ENCODE assay signal across 24 mouse cellular contexts in the genomic region with DNA sequence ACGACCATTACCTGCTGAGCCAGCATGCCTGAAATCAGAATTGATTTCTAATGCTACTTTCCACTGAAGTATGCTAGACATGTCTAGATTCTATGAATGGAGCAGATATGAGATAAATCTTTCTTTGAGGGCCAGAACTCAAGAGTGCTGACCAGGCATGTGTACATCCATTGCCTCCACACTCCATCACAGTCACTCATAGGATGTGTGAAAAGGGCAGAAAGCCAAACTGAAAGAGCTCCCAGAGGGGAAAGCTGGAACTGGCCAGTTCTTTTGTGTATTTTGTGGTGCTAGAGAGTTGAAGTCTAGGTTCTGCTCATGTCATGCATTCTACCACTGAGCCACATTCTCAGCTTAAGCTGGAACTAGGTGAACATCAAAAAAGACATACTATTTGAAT. TPM values are rescaled to one million over a fixed set of nuclear protein-coding genes. Genes with fewer than 3 reads are reported as not detected.
DNase-seq lines count a peak whose midpoint lies in the region; ATAC-seq and TF ChIP-seq lines count a peak whose summit lies in the region.
"Had no signal": no experiment of that assay in that cellular context is flagged by ENCODE, and none has a peak within 500 bp of the region (broad histone marks: within the 10 kb centered on the region; RNA-seq: fewer than 3 reads in every experiment).

No protein-coding gene starts in this region.

- no peak for TF ChIP-seq POLR2A in lung, adult 2 months (IDR thresholded peaks at IDR 0.05; ENCODE audit: borderline replicate concordance, extremely low read depth, low read depth, low read length)

- H3K4me3 ChIP-seq in lung, embryonic 14.5 days (ENCODE audit: low read depth, low read length) = no peak overlapping the region
- no peak overlapping the region for H3K4me3 ChIP-seq in lung, adult 2 months (replicated peaks; ENCODE audit: extremely low read depth, low read depth, low read length)
- H3K4me3 ChIP-seq: forebrain, embryonic 10.5 days; forebrain, embryonic 13.5 days; heart, embryonic 10.5 days; heart, embryonic 13.5 days; hindbrain, embryonic 12.5 days; hindbrain, embryonic 15.5 days had no signal

- no peak overlapping the region for H3K4me2 ChIP-seq in lung, embryonic 14.5 days
- H3K4me2 ChIP-seq: forebrain, embryonic 13.5 days; heart, embryonic 13.5 days; hindbrain, embryonic 12.5 days; hindbrain, embryonic 15.5 days had no signal

- no peaks in the 10 kb centered on the region for H3K4me1 ChIP-seq in lung, embryonic 14.5 days (ENCODE audit: insufficient read depth)
- peaks cover 6% of the 10 kb centered on the region for H3K4me1 ChIP-seq in lung, adult 2 months (ENCODE audit: control insufficient read depth, insufficient read depth, low read length)
- H3K4me1 ChIP-seq: forebrain, embryonic 10.5 days; heart, embryonic 10.5 days; hindbrain, embryonic 12.5 days; hindbrain, embryonic 15.5 days had no signal

- no peaks in the 10 kb centered on the region for H3K9me3 ChIP-seq in lung, embryonic 14.5 days (ENCODE audit: low read depth, low read length)
- H3K9me3 ChIP-seq: forebrain, embryonic 10.5 days; forebrain, embryonic 13.5 days; G1E; heart, embryonic 10.5 days; heart, embryonic 13.5 days; hindbrain, embryonic 12.5 days; hindbrain, embryonic 15.5 days had no signal

- no peak overlapping the region for H3K27ac ChIP-seq in lung, embryonic 14.5 days (ENCODE audit: low read depth)
- H3K27ac ChIP-seq: forebrain, embryonic 10.5 days; forebrain, embryonic 13.5 days; heart, embryonic 10.5 days; heart, embryonic 13.5 days; hindbrain, embryonic 12.5 days; hindbrain, embryonic 15.5 days had no signal

- H3K27me3 ChIP-seq in lung, embryonic 14.5 days (ENCODE audit: insufficient read depth, low read length) = no peaks in the 10 kb centered on the region
- H3K27me3 ChIP-seq: CH12.LX; forebrain, embryonic 13.5 days; hindbrain, embryonic 12.5 days; hindbrain, embryonic 15.5 days had no signal

- H3K36me3 ChIP-seq in lung, embryonic 14.5 days (ENCODE audit: insufficient read depth) = no peaks in the 10 kb centered on the region
- H3K36me3 ChIP-seq: forebrain, embryonic 10.5 days; G1E; heart, embryonic 10.5 days; heart, embryonic 13.5 days; hindbrain, embryonic 12.5 days; hindbrain, embryonic 15.5 days had no signal

- no peak for TF ChIP-seq CTCF in lung, embryonic 14.5 days (IDR thresholded peaks at IDR 0.05; ENCODE audit: low read depth)
- TF ChIP-seq CTCF in lung, adult 2 months (IDR thresholded peaks at IDR 0.05; ENCODE audit: insufficient read depth, low read length) = no peak

- peak; percentile 84 for ATAC-seq in lung, embryonic 14.5 days (ENCODE audit: insufficient read depth)
- no peak for ATAC-seq in CD4-positive, CD25-positive, alpha-beta regulatory T cell, adult 4 months
- ATAC-seq: activated CD4-positive, CD25-positive, alpha-beta regulatory T cell, adult 4 months; forebrain, embryonic 13.5 days; forebrain, embryonic 16.5 days had no signal

- peak; percentile 73 for DNase-seq in lung, embryonic 14.5 days
- DNase-seq in lung, adult 2 months = no peak
- DNase-seq in 3T3-L1 (ENCODE audit: low read depth, low spot score) (peak; percentile 31), NIH3T3 (ENCODE audit: low read depth) (peak; percentile 29)
- DNase-seq in lung, postnatal 14 days = peak; percentile 10
- no peak for DNase-seq in adrenal gland, postnatal 14 days
- DNase-seq: adrenal gland, adult 8-10 months; adrenal gland, postnatal 36 days; cerebellum, adult 18-20 months; cerebellum, adult 9-10 months; cerebellum, postnatal 14 days; gastrocnemius, postnatal 10 days; gastrocnemius, postnatal 36 days had no signal

- 63% methylated on average over 1 of the region's 1 CpGs for WGBS in lung, embryonic 14.5 days
- WGBS in lung, adult 2 months = 65% methylated on average over 1 of the region's 1 CpGs

- H3K9ac ChIP-seq in lung, embryonic 14.5 days = no peak overlapping the region
- H3K9ac ChIP-seq: forebrain, embryonic 13.5 days; heart, embryonic 13.5 days; hindbrain, embryonic 12.5 days; hindbrain, embryonic 15.5 days had no signal

RNA-seq across cellular contexts. Expression of a gene that starts 15.8 kb away (rescaled TPM):
- 193 and 204 TPM in 2 replicates for polyA plus RNA-seq in lung, embryonic 14.5 days (2014; fragmentation: Nextera tagmentation; extraction: Ambion mirVana)
- polyA plus RNA-seq in lung, adult 2 months (2012; rRNA removed) = 9.2 and 13.3 TPM in 2 replicates
- 133 and 139 TPM in 2 replicates for total RNA-seq in adrenal gland, postnatal 14 days (2021)
- 100 to 1,000 TPM; 113 to 135 TPM for polyA plus RNA-seq in CD4-positive, CD25-positive, alpha-beta regulatory T cell, adult 4 months (2017; shearing (Covaris generic))

RNA-seq across cellular contexts. Expression of a gene that starts 16.3 kb away (rescaled TPM):
- polyA plus RNA-seq in lung, embryonic 14.5 days (2014; fragmentation: Nextera tagmentation; extraction: Ambion mirVana) = 6.0 and 6.9 TPM in 2 replicates
- polyA plus RNA-seq in lung, adult 2 months (2012; rRNA removed) = 33.4 and 39.4 TPM in 2 replicates
- 28.0 and 36.7 TPM in 2 replicates for total RNA-seq in adrenal gland, postnatal 14 days (2021)
- polyA plus RNA-seq in CD4-positive, CD25-positive, alpha-beta regulatory T cell, adult 4 months (2017; shearing (Covaris generic)) = 10 to 100 TPM; 12.0 to 13.9 TPM

Comparison
In these comparisons a context has a peak if more than half of its experiments do, and no peak if none do; other contexts are left out.
1. DNase-seq: peak in lung, embryonic 14.5 days (single experiment), 3T3-L1 (single experiment), NIH3T3 (single experiment) and lung, postnatal 14 days (single experiment); none in lung, adult 2 months (single experiment) and adrenal gland, postnatal 14 days (single experiment).